Mouse (Mus musculus) liver, embryonic 15.5 days (tissue): ENCODE results near the gene Itga1. TPM values are rescaled to one million over a fixed set of nuclear protein-coding genes. Genes with fewer than 3 reads are reported as not detected.
A peak's percentile ranks its signal among the peaks of the same experiment; 100 is the strongest.

ENCODE experiments used
- ATAC-seq: fragments of 200-750 bp; cut with Nextera tagmentation; 2 replicates; pipeline ENCODE4 v1.8.0; 2017; ENCODE audit warnings: moderate number of reproducible peaks, mild to moderate bottlenecking, moderate library complexity; ENCODE audit not compliant: insufficient read depth
- H3K27ac ChIP-seq: fragments of 300-500 bp; sonication (generic); replicated peaks from 2 replicates; pipeline ENCODE4 v1.5.1; 2015; ENCODE audit warnings: mild to moderate bottlenecking, inconsistent platforms
- H3K27me3 ChIP-seq: fragments of 300-500 bp; sonication (generic); 2 replicates; pipeline ENCODE4 v1.6.1; 2015; ENCODE audit warnings: mild to moderate bottlenecking, inconsistent platforms
- H3K36me3 ChIP-seq: fragments of 300-500 bp; sonication (generic); replicated peaks from 2 replicates; pipeline ENCODE4 v1.6.1; 2015; ENCODE audit warnings: moderate library complexity, mild to moderate bottlenecking, inconsistent platforms
- H3K4me1 ChIP-seq: fragments of 300-500 bp; sonication (generic); replicated peaks from 2 replicates; pipeline ENCODE4 v1.6.1; 2015; ENCODE audit warnings: inconsistent platforms
- H3K4me2 ChIP-seq: fragments of 300-500 bp; sonication (generic); 2 replicates; pipeline ENCODE4 v1.6.1; 2015; ENCODE audit warnings: moderate library complexity, mild to moderate bottlenecking, inconsistent platforms
- H3K4me3 ChIP-seq: fragments of 300-500 bp; sonication (generic); replicated peaks from 2 replicates; pipeline ENCODE4 v1.5.1; 2015; ENCODE audit warnings: mild to moderate bottlenecking, inconsistent platforms
- H3K9ac ChIP-seq: fragments of 300-500 bp; sonication (generic); 2 replicates; pipeline ENCODE4 v1.6.1; 2015; ENCODE audit warnings: moderate library complexity, mild to moderate bottlenecking, inconsistent platforms
- H3K9me3 ChIP-seq: fragments of 300-500 bp; sonication (generic); replicated peaks from 2 replicates; pipeline ENCODE4 v1.6.1; 2016; ENCODE audit warnings: inconsistent platforms
- WGBS: fragments of 180-500 bp; shearing (Covaris S2); methylation state at CpG from one replicate; pipeline ENCODE4 v1.1.7; 2015; ENCODE audit warnings: mixed read lengths; ENCODE audit not compliant: insufficient replicate concordance; 5-methylcytosine and 5-hydroxymethylcytosine counted together
- polyA plus RNA-seq: library from polyadenylated mRNA; unstranded; fragments of >200 nt; fragmentation: Nextera tagmentation; extraction: Ambion mirVana; gene quantifications from 2 replicates; pipeline ENCODE4 v1.2.1, GENCODE M21; 2015

Itga1 gene
- polyA plus RNA-seq, 1 experiment from 2014 or later = 4.6 TPM

GRCm38 (mm10) chr13:114923331-114923730 lies 178.4 kb downstream of the Itga1 start:
- Histone ChIP-seq H3K27me3 (no peaks in the 10 kb centered on the region), H3K4me2 (no peak overlapping the region), H3K9ac (no peak overlapping the region), H3K4me3 (no peak overlapping the region), H3K36me3 (no peaks in the 10 kb centered on the region), H3K9me3 (no peaks in the 10 kb centered on the region), H3K4me1 (no peaks in the 10 kb centered on the region), H3K27ac (no peak overlapping the region)
- ATAC-seq = peak; percentile 61
- WGBS = 58% methylated on average over 9 of the region's 9 CpGs

GRCm38 (mm10) chr13:114915767-114916166 lies 186.0 kb downstream of the Itga1 start:
- Histone ChIP-seq H3K9me3 (no peaks in the 10 kb centered on the region), H3K27ac (no peak overlapping the region)
- no peak; the same call in 1 of the 2 replicates for ATAC-seq

GRCm38 (mm10) chr13:114914963-114915362 lies 186.8 kb downstream of the Itga1 start:
- Histone ChIP-seq H3K9ac (no peak overlapping the region), H3K9me3 (no peaks in the 10 kb centered on the region), H3K4me2 (0 out of 2 replicates have a peak overlapping the region, but pooled peaks have one; percentile 5), H3K4me1 (peaks cover 4% of the 10 kb centered on the region; the same call in 1 of the 2 replicates), H3K27ac (no peak overlapping the region), H3K4me3 (no peak overlapping the region), H3K27me3 (no peaks in the 10 kb centered on the region), H3K36me3 (no peaks in the 10 kb centered on the region)
- peak; percentile 51 for ATAC-seq
- 44% methylated on average over 4 of the region's 4 CpGs for WGBS

More at GRCm38 (mm10) chr13:114915767-114916166, 186.0 kb downstream of the Itga1 start:
- H3K4me3 ChIP-seq = no peak overlapping the region
- H3K36me3 ChIP-seq = no peaks in the 10 kb centered on the region
- H3K9ac ChIP-seq = no peak overlapping the region
- peaks cover 4% of the 10 kb centered on the region; the same call in 1 of the 2 replicates for H3K4me1 ChIP-seq
- H3K4me2 ChIP-seq = no peak overlapping the region
- WGBS = 17% methylated on average over 5 of the region's 5 CpGs
- no peaks in the 10 kb centered on the region for H3K27me3 ChIP-seq

DNA sequence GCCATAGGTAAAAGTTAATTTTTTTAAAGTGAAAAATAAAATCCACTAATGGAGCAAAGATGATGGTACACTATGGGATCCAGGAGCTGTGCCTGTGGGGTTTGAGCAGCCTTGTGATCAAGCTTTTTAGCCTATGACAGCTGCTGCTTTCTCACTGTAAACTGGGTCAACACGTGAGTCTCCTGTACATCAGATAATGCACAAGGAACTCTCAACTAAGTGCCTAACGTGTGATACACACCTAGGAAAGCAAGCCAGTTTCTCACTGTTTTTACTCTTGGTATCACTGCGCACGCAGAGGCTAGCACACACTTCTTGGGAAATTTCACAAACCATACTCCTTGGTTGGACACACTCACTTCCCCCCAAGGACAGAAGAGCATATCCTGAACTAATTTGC lies 187.2 kb downstream of the Itga1 start:
- no peak overlapping the region for H3K27ac ChIP-seq

GRCm38 (mm10) chr13:114910629-114911028 lies 191.1 kb downstream of the Itga1 start:
- ATAC-seq = no peak
- no peak overlapping the region for H3K4me3 ChIP-seq
- H3K9ac ChIP-seq = no peak overlapping the region
- no peaks in the 10 kb centered on the region for H3K27me3 ChIP-seq
- no peaks in the 10 kb centered on the region for H3K9me3 ChIP-seq
- H3K27ac ChIP-seq = no peak overlapping the region
- 68% methylated on average over 9 of the region's 9 CpGs for WGBS
- H3K36me3 ChIP-seq = no peaks in the 10 kb centered on the region
- H3K4me1 ChIP-seq = peaks cover 4% of the 10 kb centered on the region; the same call in 1 of the 2 replicates
- no peak overlapping the region for H3K4me2 ChIP-seq

More for the DNA sequence above, 187.2 kb downstream of the Itga1 start:
- 0 out of 2 replicates have a peak, but pooled peaks have one; percentile 8 for ATAC-seq
- Histone ChIP-seq H3K9ac (no peak overlapping the region), H3K4me1 (peaks cover 4% of the 10 kb centered on the region; the same call in 1 of the 2 replicates), H3K36me3 (no peaks in the 10 kb centered on the region), H3K27me3 (no peaks in the 10 kb centered on the region), H3K9me3 (no peaks in the 10 kb centered on the region), H3K4me3 (no peak overlapping the region), H3K4me2 (0 out of 2 replicates have a peak overlapping the region, but pooled peaks have one; percentile 5)
- WGBS = 37% methylated on average over 4 of the region's 4 CpGs

- WGBS = 85% methylated on average over 5 of the region's 5 CpGs
Observed at GRCm38 (mm10) chr13:114909514-114909913, 192.2 kb downstream of the Itga1 start.

GRCm38 (mm10) chr13:114907876-114908275 lies 193.9 kb downstream of the Itga1 start:
- Histone ChIP-seq H3K4me1 (no peaks in the 10 kb centered on the region), H3K36me3 (no peaks in the 10 kb centered on the region), H3K9me3 (no peaks in the 10 kb centered on the region), H3K27me3 (no peaks in the 10 kb centered on the region), H3K4me2 (no peak overlapping the region), H3K27ac (no peak overlapping the region), H3K9ac (no peak overlapping the region), H3K4me3 (no peak overlapping the region)
- WGBS = 58% methylated on average over 4 of the region's 4 CpGs
- ATAC-seq = no peak

More at GRCm38 (mm10) chr13:114909514-114909913, 192.2 kb downstream of the Itga1 start:
- ATAC-seq = no peak
- H3K9ac ChIP-seq = no peak overlapping the region
- H3K4me2 ChIP-seq = no peak overlapping the region
- H3K4me3 ChIP-seq = no peak overlapping the region
- H3K4me1 ChIP-seq = no peaks in the 10 kb centered on the region; the same call in 1 of the 2 replicates
- H3K36me3 ChIP-seq = no peaks in the 10 kb centered on the region
- H3K9me3 ChIP-seq = no peaks in the 10 kb centered on the region
- no peaks in the 10 kb centered on the region for H3K27me3 ChIP-seq
- no peak overlapping the region for H3K27ac ChIP-seq

Other genes with a start within 250 kb of the Itga1 start
- 0.54 and 0.74 TPM in 2 replicates for gene Itga2, start 169.9 kb downstream of the Itga1 start, polyA plus RNA-seq
- gene Pelo, start 11.8 kb downstream of the Itga1 start, polyA plus RNA-seq = 3.2 and 4.0 TPM in 2 replicates
- gene Gm49395, start within 50 bp of the Itga1 start, polyA plus RNA-seq = 2.3 and 2.5 TPM in 2 replicates